In the genomic region with DNA sequence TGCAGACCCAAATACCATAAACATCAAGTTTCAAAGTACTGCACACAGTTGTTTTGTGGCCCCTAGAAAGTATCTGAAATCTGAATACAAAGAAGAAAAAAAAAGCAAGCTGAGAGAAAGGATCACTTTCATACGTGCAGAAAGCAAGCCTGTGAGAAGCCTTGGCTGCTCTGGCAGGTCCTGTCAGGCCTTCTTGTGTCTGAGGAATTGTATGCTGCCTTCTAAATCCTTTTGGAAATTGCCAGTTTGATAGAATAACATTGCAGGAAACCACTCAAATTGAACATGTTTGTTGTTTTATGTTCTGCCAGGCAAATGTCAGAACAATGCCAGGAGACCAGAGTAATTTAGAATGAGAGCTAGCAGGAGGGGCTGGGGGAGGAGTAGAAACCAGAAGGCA, we compare ENCODE assay signal across 24 mouse cellular contexts.
DNase-seq lines count a peak whose midpoint lies in the region; ATAC-seq and TF ChIP-seq lines count a peak whose summit lies in the region.
"Had no signal": no experiment of that assay in that cellular context is flagged by ENCODE, and none has a peak within 500 bp of the region (broad histone marks: within the 10 kb centered on the region; RNA-seq: fewer than 3 reads in every experiment).

No protein-coding gene starts in this region.

- H3K4me2 ChIP-seq in forebrain, postnatal 0 days (ENCODE audit: low read depth) = no peak overlapping the region
- H3K4me2 ChIP-seq in forebrain, embryonic 13.5 days = no peak overlapping the region
- H3K4me2 ChIP-seq: embryonic facial prominence, embryonic 15.5 days; hindbrain, embryonic 12.5 days; intestine, embryonic 15.5 days had no signal

- no peak overlapping the region for H3K4me3 ChIP-seq in forebrain, postnatal 0 days (ENCODE audit: low read depth, low read length)
- H3K4me3 ChIP-seq in forebrain, embryonic 13.5 days = no peak overlapping the region
- H3K4me3 ChIP-seq in layer of hippocampus, adult 2 months = no peak overlapping the region
- H3K4me3 ChIP-seq: embryonic facial prominence, embryonic 15.5 days; erythroblast, embryonic 14.5 days; forebrain, embryonic 10.5 days; heart, embryonic 10.5 days; hindbrain, embryonic 12.5 days; intestine, embryonic 15.5 days had no signal

- H3K36me3 ChIP-seq in forebrain, postnatal 0 days (ENCODE audit: insufficient read depth) = no peaks in the 10 kb centered on the region
- H3K36me3 ChIP-seq in forebrain, embryonic 13.5 days (ENCODE audit: poor library complexity, severe bottlenecking) = no peaks in the 10 kb centered on the region
- H3K36me3 ChIP-seq: embryonic facial prominence, embryonic 15.5 days; forebrain, embryonic 10.5 days; G1E; heart, embryonic 10.5 days; hindbrain, embryonic 12.5 days; intestine, embryonic 15.5 days had no signal

- H3K27me3 ChIP-seq in forebrain, postnatal 0 days (ENCODE audit: insufficient read depth, low read length) = no peaks in the 10 kb centered on the region
- H3K27me3 ChIP-seq in forebrain, embryonic 13.5 days = no peaks in the 10 kb centered on the region
- H3K27me3 ChIP-seq: embryonic facial prominence, embryonic 15.5 days; hindbrain, embryonic 12.5 days; intestine, embryonic 15.5 days had no signal

- peak; percentile 47 for DNase-seq in cerebellum, adult 9-10 months
- no peak for DNase-seq in cerebellum, postnatal 25 days
- DNase-seq in forebrain, postnatal 0 days = no peak
- peak in 1 of 2 experiments; percentile 33 for DNase-seq in layer of hippocampus, adult 2 months (ENCODE audit: low spot score in 2 of 2)
- DNase-seq in layer of hippocampus, postnatal 10 days (ENCODE audit: low spot score in 2 of 2) = no peak
- DNase-seq in brain, adult 2 months (ENCODE audit: low read depth, low spot score) = peak; percentile 48
- no peak for DNase-seq in gastrocnemius, adult 18-20 months (ENCODE audit: low spot score)
- DNase-seq: adrenal gland, postnatal 14 days; B cell, adult 2 months; cerebellum, postnatal 14 days; gastrocnemius, postnatal 25 days; heart, postnatal 10 days; heart, postnatal 4 days; kidney, adult 18-20 months had no signal

- H3K9ac ChIP-seq in forebrain, postnatal 0 days = no peak overlapping the region
- H3K9ac ChIP-seq in forebrain, embryonic 13.5 days = no peak overlapping the region
- H3K9ac ChIP-seq: embryonic facial prominence, embryonic 15.5 days; hindbrain, embryonic 12.5 days; intestine, embryonic 15.5 days had no signal

- H3K4me1 ChIP-seq in forebrain, postnatal 0 days (ENCODE audit: insufficient read depth) = no peaks in the 10 kb centered on the region
- no peaks in the 10 kb centered on the region for H3K4me1 ChIP-seq in forebrain, embryonic 13.5 days
- H3K4me1 ChIP-seq: forebrain, embryonic 10.5 days; heart, embryonic 10.5 days; hindbrain, embryonic 12.5 days; intestine, embryonic 15.5 days had no signal

- peak; percentile 66 for ATAC-seq in forebrain, postnatal 0 days
- ATAC-seq in forebrain, embryonic 13.5 days = no peak
- ATAC-seq: activated CD4-positive, CD25-positive, alpha-beta regulatory T cell, adult 4 months; CD4-positive, CD25-positive, alpha-beta regulatory T cell, adult 4 months; intestine, embryonic 15.5 days had no signal

- 8% methylated on average over 1 of the region's 1 CpGs for WGBS in forebrain, postnatal 0 days
- 22% methylated on average over 1 of the region's 1 CpGs for WGBS in forebrain, embryonic 13.5 days

- no peak overlapping the region for H3K27ac ChIP-seq in forebrain, postnatal 0 days (ENCODE audit: low read depth, low read length)
- no peak overlapping the region for H3K27ac ChIP-seq in forebrain, embryonic 13.5 days
- peak overlapping the region; percentile 73 for H3K27ac ChIP-seq in layer of hippocampus, adult 2 months
- H3K27ac ChIP-seq: embryonic facial prominence, embryonic 15.5 days; forebrain, embryonic 10.5 days; heart, embryonic 10.5 days; hindbrain, embryonic 12.5 days; intestine, embryonic 15.5 days had no signal

- no peaks in the 10 kb centered on the region for H3K9me3 ChIP-seq in forebrain, postnatal 0 days (ENCODE audit: low read length)
- H3K9me3 ChIP-seq in forebrain, embryonic 13.5 days (replicated peaks) = no peaks in the 10 kb centered on the region
- H3K9me3 ChIP-seq: embryonic facial prominence, embryonic 15.5 days; forebrain, embryonic 10.5 days; heart, embryonic 10.5 days; hindbrain, embryonic 12.5 days; intestine, embryonic 15.5 days had no signal

- no peak for TF ChIP-seq CTCF in forebrain, postnatal 0 days (IDR thresholded peaks at IDR 0.05; ENCODE audit: low read depth)
- TF ChIP-seq CTCF in layer of hippocampus, adult 2 months (conservative IDR thresholded peaks at IDR 0.05) = no peak

Comparison
In these comparisons a context has a peak if more than half of its experiments do, and no peak if none do; other contexts are left out.
1. DNase-seq: peak in cerebellum, adult 9-10 months (single experiment) and brain, adult 2 months (single experiment); none in cerebellum, postnatal 25 days (0 of 2), forebrain, postnatal 0 days (single experiment), layer of hippocampus, postnatal 10 days (0 of 2) and gastrocnemius, adult 18-20 months (single experiment).